Mouse (Mus musculus) lung, adult 2 months (tissue): Measurements from ENCODE around the gene Wdr54.
A peak's percentile ranks its signal among the peaks of the same experiment; 100 is the strongest.

Experiments used
- CTCF ChIP-seq: fragments of 200-500 bp; IDR thresholded peaks from 2 replicates; pipeline ENCODE4 v1.5.1; 2011; ENCODE audit warnings: mild to moderate bottlenecking, low read length, control low read depth; ENCODE audit not compliant: insufficient read depth
- POLR2A ChIP-seq: fragments of 200-500 bp; IDR thresholded peaks from 2 replicates; pipeline ENCODE4 v1.6.1; 2011; ENCODE audit warnings: low read depth, mild to moderate bottlenecking, control low read depth, low read length, borderline replicate concordance; ENCODE audit errors: extremely low read depth

DNA sequence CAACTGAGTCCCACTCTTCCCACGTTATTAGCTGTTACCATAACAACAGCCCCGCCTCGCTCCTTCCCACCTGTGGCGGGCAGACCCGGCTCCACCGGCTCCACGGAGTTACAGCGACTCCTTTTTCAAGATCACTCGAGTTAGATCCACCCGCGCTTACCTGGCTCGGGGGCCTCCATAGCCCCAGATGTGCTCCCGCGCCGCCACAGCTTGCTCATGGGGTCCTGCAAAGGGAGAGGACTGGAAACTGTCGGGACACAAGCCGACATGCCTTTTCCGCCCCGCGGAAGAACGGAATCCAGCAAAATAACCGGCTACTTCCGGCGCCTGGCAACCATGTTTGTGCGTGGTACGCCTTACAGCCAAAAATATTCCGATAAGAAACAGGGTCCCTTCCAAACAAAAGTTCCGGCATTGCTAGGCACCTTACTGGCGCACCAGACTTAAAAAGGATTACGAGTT, 31.3 kb downstream of the Wdr54 start:
- TF ChIP-seq CTCF: no peak
- TF ChIP-seq POLR2A: peak; percentile 74; the same call in 1 of the 2 replicates
